Mouse (Mus musculus): ENCODE measurements around the gene Nedd9. TPM values are rescaled to one million over a fixed set of nuclear protein-coding genes. Genes with fewer than 3 reads are reported as not detected.

The Nedd9 gene
- polyA plus RNA-seq, 1 experiment, result 39.4 TPM

GRCm38 (mm10) chr13:41510631-41511419 lies 23.7 kb upstream of the Nedd9 start:
- WGBS, result 90% methylated on average over 7 of the region's 7 CpGs
- no peaks in the 10 kb centered on the region for H3K27me3 ChIP-seq (ENCODE audit: control insufficient read depth, insufficient read depth, low read length)
- no peaks in the 10 kb centered on the region for H3K36me3 ChIP-seq (ENCODE audit: control insufficient read depth, insufficient read depth, low read length)
- H3K27ac ChIP-seq (ENCODE audit: control insufficient read depth, insufficient read depth, low read length), result no peak overlapping the region
- no peaks in the 10 kb centered on the region for H3K4me1 ChIP-seq (replicated peaks; ENCODE audit: control insufficient read depth, insufficient read depth, low read length)
- no peak for DNase-seq
- H3K4me3 ChIP-seq (ENCODE audit: control insufficient read depth, insufficient read depth, low read length), result no peak overlapping the region
- TF ChIP-seq POLR2A (IDR thresholded peaks at IDR 0.05; ENCODE audit: control insufficient read depth, extremely low read depth, insufficient read depth, low read length, poor library complexity) (no peak), CTCF (IDR thresholded peaks at IDR 0.05; ENCODE audit: borderline replicate concordance, control insufficient read depth, extremely low read depth, insufficient read depth, low read length, poor library complexity) (no peak)

DNA sequence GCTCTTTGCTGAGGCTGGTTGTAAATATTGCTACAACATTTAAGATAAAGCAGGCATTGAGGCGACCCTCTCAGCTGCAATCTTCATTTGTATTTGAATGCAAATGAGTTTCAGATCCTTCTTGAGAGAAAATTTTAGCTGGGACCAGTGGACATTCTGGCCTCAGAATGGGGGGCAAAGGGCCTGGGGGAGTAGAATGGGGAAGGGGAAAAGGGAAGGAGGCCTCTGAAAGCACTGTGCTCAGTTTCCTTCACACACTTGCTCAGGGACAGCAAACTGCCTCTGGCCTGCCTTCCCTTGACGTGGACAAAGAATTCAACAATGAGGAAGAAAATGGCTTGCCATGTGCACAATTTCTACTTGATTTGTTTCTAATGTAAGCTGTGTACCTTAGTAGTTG lies 18.4 kb upstream of the Nedd9 start:
- 94% methylated on average over 2 of the region's 2 CpGs for WGBS
- Histone ChIP-seq H3K4me1 (replicated peaks; ENCODE audit: control insufficient read depth, insufficient read depth, low read length) (peaks cover 5% of the 10 kb centered on the region; the same call in 1 of the 2 replicates), H3K36me3 (ENCODE audit: control insufficient read depth, insufficient read depth, low read length) (no peaks in the 10 kb centered on the region), H3K4me3 (ENCODE audit: control insufficient read depth, insufficient read depth, low read length) (no peak overlapping the region), H3K27me3 (ENCODE audit: control insufficient read depth, insufficient read depth, low read length) (no peaks in the 10 kb centered on the region), H3K27ac (ENCODE audit: control insufficient read depth, insufficient read depth, low read length) (no peak overlapping the region)
- DNase-seq, result no peak
- TF ChIP-seq CTCF (IDR thresholded peaks at IDR 0.05; ENCODE audit: borderline replicate concordance, control insufficient read depth, extremely low read depth, insufficient read depth, low read length, poor library complexity) (no peak), POLR2A (IDR thresholded peaks at IDR 0.05; ENCODE audit: control insufficient read depth, extremely low read depth, insufficient read depth, low read length, poor library complexity) (no peak)

DNA sequence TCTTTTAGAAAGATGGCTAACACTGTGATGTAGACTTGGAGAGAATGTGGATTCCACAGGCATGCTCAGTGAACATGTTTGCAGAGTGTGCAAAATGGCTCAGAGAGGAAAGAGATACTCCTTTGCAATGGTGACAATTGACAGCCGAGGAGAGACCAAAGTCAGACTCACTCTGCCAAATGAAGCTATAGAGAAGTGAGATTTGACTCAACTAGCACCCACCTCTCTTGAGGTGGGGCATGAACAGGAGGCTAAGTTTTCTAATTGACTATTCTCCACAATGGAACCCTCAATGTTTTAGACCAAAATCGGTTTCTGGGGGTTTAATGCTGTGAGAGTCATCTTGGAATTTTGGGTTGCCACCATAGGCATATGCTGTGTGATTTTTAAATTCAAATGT lies 17.8 kb upstream of the Nedd9 start:
- no peak overlapping the region for H3K4me3 ChIP-seq (ENCODE audit: control insufficient read depth, insufficient read depth, low read length)
- TF ChIP-seq POLR2A (IDR thresholded peaks at IDR 0.05; ENCODE audit: control insufficient read depth, extremely low read depth, insufficient read depth, low read length, poor library complexity) (no peak), CTCF (IDR thresholded peaks at IDR 0.05; ENCODE audit: borderline replicate concordance, control insufficient read depth, extremely low read depth, insufficient read depth, low read length, poor library complexity) (no peak)
- peaks cover 5% of the 10 kb centered on the region; the same call in 1 of the 2 replicates for H3K4me1 ChIP-seq (replicated peaks; ENCODE audit: control insufficient read depth, insufficient read depth, low read length)
- H3K27ac ChIP-seq (ENCODE audit: control insufficient read depth, insufficient read depth, low read length), result no peak overlapping the region
- H3K36me3 ChIP-seq (ENCODE audit: control insufficient read depth, insufficient read depth, low read length), result no peaks in the 10 kb centered on the region
- H3K27me3 ChIP-seq (ENCODE audit: control insufficient read depth, insufficient read depth, low read length), result no peaks in the 10 kb centered on the region
- DNase-seq, result no peak
- WGBS, result 95% methylated on average over 2 of the region's 2 CpGs

DNA sequence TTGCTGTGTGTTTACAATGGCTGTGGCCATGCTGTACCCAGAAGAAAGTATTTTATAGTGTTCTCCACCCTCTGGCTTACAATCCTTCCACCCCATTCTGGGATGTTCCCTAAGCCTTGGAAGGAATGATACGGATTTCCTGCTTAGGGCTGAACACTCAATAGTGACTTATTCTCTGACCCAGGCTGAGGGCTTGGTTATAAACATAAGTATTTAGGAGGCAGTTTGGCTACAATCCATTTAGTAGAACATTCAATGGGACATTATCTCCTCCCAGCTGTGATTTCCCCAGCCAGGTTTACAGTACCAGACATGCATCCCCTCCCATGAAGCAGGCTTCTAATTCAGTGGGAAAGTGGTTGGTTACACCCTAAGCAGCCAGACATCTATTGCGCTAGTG lies 17.3 kb upstream of the Nedd9 start:
- TF ChIP-seq CTCF (IDR thresholded peaks at IDR 0.05; ENCODE audit: borderline replicate concordance, control insufficient read depth, extremely low read depth, insufficient read depth, low read length, poor library complexity), result no peak
- TF ChIP-seq POLR2A (IDR thresholded peaks at IDR 0.05; ENCODE audit: control insufficient read depth, extremely low read depth, insufficient read depth, low read length, poor library complexity), result no peak
- Histone ChIP-seq H3K27me3 (ENCODE audit: control insufficient read depth, insufficient read depth, low read length) (no peaks in the 10 kb centered on the region), H3K27ac (ENCODE audit: control insufficient read depth, insufficient read depth, low read length) (no peak overlapping the region), H3K4me3 (ENCODE audit: control insufficient read depth, insufficient read depth, low read length) (no peak overlapping the region), H3K36me3 (ENCODE audit: control insufficient read depth, insufficient read depth, low read length) (no peaks in the 10 kb centered on the region), H3K4me1 (replicated peaks; ENCODE audit: control insufficient read depth, insufficient read depth, low read length) (peaks cover 5% of the 10 kb centered on the region; the same call in 1 of the 2 replicates)
- 98% methylated on average over 2 of the region's 2 CpGs for WGBS
- no peak for DNase-seq

DNA sequence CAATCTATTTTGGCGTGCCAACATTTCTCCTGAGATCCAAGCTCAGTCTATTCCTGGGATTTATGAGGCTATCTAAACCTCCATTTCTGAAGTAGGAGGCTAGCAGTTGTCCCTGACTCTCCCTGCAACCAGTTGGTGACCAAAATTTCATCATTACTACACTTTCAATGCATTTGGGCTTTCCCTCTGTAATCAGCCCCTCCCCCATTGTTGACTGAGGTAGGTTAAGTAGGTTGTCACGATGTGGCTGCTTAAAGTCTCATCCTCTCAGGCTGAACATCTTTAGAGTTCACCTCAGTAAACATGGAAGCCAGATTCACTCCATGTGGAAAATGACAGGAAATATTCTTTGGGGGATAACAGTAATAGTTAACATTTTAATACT lies 15.7 kb upstream of the Nedd9 start:
- H3K27me3 ChIP-seq (ENCODE audit: control insufficient read depth, insufficient read depth, low read length), result no peaks in the 10 kb centered on the region
- no peak overlapping the region for H3K27ac ChIP-seq (ENCODE audit: control insufficient read depth, insufficient read depth, low read length)
- no peaks in the 10 kb centered on the region for H3K36me3 ChIP-seq (ENCODE audit: control insufficient read depth, insufficient read depth, low read length)
- DNase-seq, result no peak
- WGBS, result 46% methylated on average over 2 of the region's 2 CpGs
- H3K4me1 ChIP-seq (replicated peaks; ENCODE audit: control insufficient read depth, insufficient read depth, low read length), result peaks cover 5% of the 10 kb centered on the region; the same call in 1 of the 2 replicates
- no peak for TF ChIP-seq POLR2A (IDR thresholded peaks at IDR 0.05; ENCODE audit: control insufficient read depth, extremely low read depth, insufficient read depth, low read length, poor library complexity)
- TF ChIP-seq CTCF (IDR thresholded peaks at IDR 0.05; ENCODE audit: borderline replicate concordance, control insufficient read depth, extremely low read depth, insufficient read depth, low read length, poor library complexity), result no peak
- no peak overlapping the region for H3K4me3 ChIP-seq (ENCODE audit: control insufficient read depth, insufficient read depth, low read length)

DNA sequence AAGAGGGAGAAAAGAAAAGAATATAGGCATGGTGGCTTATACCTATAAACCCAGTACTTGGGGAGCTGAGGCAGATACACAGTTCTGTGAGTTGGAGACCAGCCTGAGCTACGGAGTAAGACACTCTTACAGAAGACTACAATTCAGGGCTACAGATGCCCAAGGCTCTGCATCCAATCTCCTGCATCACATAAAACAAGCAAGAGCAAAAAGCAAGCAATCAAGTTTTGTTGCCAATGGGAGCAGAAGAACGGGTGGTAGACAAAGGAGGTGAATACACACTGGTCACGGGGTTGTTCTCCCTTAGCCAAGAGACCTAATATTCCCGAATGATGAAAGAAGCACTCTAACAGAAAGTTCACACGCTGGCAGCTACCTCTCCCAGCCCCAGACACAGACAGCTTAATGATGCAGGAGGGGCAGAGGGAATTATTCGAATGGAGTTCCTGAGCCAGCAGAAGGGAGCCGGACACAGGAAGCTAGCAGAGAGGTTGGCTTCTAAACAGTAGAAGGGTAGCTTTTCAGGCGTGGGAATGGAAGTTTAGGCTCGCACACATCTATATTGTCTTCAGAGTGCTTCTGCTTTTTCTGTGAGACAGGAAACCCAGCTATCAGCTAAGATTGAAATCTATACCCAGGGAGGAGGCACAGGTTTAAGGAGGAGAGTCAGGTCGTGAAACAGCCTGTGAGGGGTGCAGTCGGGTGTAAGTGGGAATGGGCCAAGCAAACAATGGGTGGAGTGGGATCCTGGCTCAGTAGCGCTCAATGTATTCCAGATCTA lies 15.2 kb upstream of the Nedd9 start:
- no peaks in the 10 kb centered on the region for H3K36me3 ChIP-seq (ENCODE audit: control insufficient read depth, insufficient read depth, low read length)
- peaks cover 5% of the 10 kb centered on the region; the same call in 1 of the 2 replicates for H3K4me1 ChIP-seq (replicated peaks; ENCODE audit: control insufficient read depth, insufficient read depth, low read length)
- no peak overlapping the region for H3K27ac ChIP-seq (ENCODE audit: control insufficient read depth, insufficient read depth, low read length)
- 16% methylated on average over 12 of the region's 12 CpGs for WGBS
- H3K27me3 ChIP-seq (ENCODE audit: control insufficient read depth, insufficient read depth, low read length), result no peaks in the 10 kb centered on the region
- H3K4me3 ChIP-seq (ENCODE audit: control insufficient read depth, insufficient read depth, low read length), result no peak overlapping the region
- TF ChIP-seq CTCF (IDR thresholded peaks at IDR 0.05; ENCODE audit: borderline replicate concordance, control insufficient read depth, extremely low read depth, insufficient read depth, low read length, poor library complexity) (no peak), POLR2A (IDR thresholded peaks at IDR 0.05; ENCODE audit: control insufficient read depth, extremely low read depth, insufficient read depth, low read length, poor library complexity) (no peak)
- no peak for DNase-seq

All from thymus, adult 2 months (tissue).